Mouse (Mus musculus) layer of hippocampus, adult 9-11 months (tissue): ENCODE measurements at regions not wholly inside any gene's neighbourhood (a gene's known extent, or its start where the extent isn't known, plus 50 kb on each side); places are given as distances from the start of the nearest gene placed in this dataset.
A peak's percentile ranks its signal among the peaks of the same experiment; 100 is the strongest.
"Not testable (repeated sequence)": the region's sequence is repeated elsewhere in the genome, so short reads cannot be mapped to it uniquely, and the experiment has no call there.

Experiments
- DNase-seq: peaks from one replicate; pipeline ENCODE4 v3.0.0; 2022

GRCm38 (mm10) chr15:24588943-24589342 is 824.6 kb downstream of the Basp1 start:
- peak; percentile 44 for DNase-seq

GRCm38 (mm10) chr15:24566981-24567380 is 846.6 kb downstream of the Basp1 start:
- DNase-seq: peak; percentile 10

GRCm38 (mm10) chr15:24556806-24557205 is 856.8 kb downstream of the Basp1 start:
- no peak for DNase-seq

- peak; percentile 5 for DNase-seq
These were observed 863.5 kb downstream of the Basp1 start for GRCm38 (mm10) chr15:24550108-24550507.

DNA sequence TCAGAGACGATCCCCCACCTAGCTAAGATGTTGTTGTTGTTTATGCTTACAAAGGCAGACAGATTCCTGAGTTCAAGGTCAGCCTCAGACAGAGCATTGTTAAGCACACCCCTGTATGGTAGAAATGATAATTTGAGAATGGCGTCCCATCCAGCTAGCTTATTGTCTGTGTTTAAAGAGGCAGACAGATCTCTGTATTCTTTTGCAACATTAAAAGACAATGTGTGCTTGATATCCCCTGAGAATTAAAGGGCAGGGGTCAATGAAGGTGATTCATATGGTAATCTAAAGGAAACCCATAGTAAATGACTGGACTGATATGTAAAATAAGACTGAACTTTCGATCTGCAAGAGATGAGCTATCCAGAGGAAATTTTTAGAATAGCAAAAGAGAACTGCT is 883.5 kb downstream of the Basp1 start:
- no peak for DNase-seq

DNA sequence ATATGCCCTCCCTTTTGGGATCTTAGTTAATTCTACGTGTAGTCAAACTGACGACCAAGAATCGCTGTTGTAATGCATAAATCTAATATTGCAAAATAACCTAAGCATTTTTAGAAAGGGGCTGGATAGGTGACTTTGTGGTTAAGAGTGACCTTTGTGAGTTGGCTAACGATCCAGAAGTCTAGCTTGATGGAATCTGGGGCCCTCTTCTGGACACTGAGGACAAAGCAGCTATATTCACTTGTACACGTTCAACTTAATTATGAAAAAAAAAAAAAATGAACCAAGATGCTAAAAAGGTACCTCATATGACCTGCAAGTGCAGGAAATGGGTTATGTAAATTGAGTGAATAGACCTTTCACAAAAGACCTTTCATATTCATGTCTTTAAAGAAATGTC is 886.2 kb downstream of the Basp1 start:
- DNase-seq: no peak

DNA sequence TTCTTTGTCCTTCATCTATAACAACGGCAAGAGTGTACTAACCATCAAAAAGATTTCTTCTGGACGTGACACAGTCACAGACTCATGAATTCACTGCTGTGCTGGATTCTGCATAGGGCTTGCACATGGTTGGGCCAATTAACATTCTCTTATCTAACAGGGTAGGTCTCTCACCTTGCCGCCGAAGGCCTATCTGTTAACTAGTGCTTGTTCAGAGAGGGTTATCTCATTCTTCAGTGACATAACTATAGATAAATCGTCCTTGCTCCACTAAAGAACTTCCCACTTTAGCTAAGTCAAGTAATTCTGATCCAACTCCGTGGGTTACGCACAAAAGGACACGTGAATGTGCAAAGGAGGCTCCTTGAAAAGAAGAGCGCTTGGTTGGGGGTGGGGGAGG is 899.6 kb downstream of the Basp1 start:
- no peak for DNase-seq

DNA sequence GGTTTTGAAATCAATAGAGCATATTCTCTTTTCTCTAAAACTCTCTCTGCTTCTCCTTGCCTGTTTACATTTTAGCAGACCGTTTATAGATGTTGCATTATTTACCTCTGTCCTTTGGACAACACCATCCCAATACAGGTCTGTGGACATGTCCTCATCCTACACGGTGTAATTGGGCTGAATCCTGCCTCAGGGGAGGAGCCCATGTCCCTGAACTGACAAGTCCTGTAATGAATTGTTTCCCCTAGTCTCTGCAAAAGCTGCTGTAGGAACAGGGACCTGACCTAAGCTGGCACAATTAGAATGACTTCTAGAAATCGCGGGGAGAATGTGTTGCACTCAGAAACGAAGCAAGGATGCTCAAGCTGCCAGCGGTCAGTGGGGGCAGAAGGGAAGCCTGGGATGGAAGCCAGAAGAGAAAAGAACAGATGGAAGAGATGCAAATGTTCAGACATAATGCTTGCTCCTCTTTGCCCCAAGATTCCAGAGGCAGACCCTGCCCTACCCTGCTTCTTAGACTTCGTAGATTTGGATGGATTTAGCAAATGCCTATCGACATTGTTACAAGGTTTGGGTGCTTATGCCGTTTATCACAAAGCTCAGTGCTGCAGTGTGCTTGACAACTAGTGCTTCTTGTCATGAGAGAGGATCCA is 911.5 kb downstream of the Basp1 start:
- no peak for DNase-seq

- no peak for DNase-seq
These were observed 927.3 kb downstream of the Basp1 start for GRCm38 (mm10) chr15:24486235-24486634.

DNA sequence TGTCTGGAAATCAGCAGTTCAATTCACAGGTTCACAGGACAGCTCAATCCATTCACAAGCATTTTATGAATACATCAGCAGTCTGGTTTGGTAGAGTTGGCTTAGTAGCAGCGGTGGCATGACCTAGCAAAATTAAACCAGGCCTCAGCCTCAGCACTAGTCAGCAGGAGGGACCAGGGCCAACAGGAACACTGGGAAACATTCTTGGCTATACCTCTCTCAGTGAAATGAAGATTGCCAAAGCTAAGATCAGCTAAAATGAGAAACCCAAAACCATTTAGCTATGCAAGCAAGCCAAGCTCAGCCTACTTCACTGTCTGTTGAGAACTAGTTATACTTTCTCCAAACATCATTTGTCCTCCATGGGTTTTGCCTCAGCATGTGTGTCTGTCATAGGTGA is 945.3 kb downstream of the Basp1 start:
- no peak for DNase-seq

DNA sequence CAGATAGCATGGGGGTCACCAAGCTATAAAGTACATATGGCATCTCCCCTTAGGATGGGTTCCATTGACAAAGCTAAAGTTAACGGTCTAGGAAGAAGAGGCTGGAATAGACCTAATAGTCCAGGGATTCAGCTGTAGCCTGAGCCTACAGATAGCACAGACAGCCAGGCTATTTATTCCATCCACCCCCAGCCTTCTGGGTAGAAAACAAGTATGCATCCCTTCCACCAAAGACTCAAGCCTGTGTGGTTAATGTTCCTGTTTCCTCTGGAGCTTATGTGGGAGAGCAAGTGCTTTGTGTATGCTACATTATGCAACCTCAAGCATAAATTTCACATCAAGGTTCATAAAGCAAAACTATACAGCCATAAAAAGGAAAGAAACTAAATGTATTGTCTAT is 955.8 kb downstream of the Basp1 start:
- DNase-seq: no peak

DNA sequence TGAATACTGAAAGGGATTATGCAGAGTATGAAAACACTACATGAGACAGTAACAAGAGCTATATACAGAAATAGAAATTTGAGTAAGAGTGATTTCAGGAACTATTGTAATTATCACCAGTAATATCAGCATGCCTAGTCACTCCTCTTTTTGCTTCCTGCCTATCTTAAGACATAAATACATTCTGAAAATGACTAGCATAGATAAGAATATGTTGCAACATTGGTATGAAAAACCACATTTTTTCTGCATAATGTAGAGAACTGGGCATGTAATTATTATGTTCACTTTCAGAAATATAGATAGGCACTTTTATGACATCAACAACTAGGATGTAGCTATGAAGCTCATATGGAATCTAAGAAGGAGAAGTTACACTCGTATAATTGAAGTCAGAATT is 980.5 kb downstream of the Basp1 start:
- DNase-seq: no peak

GRCm38 (mm10) chr15:24429154-24429553 is 984.4 kb downstream of the Basp1 start:
- DNase-seq: no peak

GRCm38 (mm10) chr15:24422333-24422942 is 991.1 kb downstream of the Basp1 start:
- no peak for DNase-seq

DNA sequence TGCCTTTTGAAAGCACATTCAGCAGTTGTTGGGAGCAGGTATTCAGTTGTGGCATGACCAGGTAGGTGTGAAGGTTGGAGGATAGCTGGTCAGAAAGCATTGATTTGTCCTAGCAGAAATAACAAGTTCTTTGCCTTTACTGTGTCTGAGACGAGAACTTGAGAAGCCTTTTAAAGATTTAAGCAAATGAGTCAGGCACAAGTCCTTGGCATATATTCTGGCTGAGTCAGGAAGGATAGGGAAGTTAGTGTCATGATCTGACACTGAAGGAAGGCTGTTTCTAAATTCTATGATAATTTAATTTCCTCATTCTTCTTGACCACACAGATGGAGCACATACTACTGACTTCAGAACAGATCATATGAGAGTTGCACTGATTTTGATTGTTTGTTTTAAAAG is 993.8 kb downstream of the Basp1 start:
- no peak for DNase-seq

DNA sequence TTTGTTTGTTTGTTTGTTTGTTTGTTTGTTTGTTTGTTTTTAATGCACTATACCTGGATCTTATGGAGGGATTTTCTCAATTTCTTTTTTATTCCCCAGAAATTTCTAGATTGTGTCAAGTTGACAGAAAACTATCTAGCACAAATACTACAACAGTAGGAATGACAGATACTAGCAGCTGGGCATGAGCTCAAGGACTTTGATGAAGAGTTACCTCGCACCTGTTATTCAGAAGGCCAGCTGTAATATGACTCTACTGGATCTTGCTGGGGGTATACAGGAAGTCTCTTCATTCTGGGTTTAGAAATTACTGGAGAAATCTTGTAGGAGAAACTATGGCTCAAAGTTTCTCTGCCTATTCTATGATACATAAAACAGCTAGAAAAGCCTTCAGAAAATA is 994.4 kb downstream of the Basp1 start:
- no peak for DNase-seq

DNA sequence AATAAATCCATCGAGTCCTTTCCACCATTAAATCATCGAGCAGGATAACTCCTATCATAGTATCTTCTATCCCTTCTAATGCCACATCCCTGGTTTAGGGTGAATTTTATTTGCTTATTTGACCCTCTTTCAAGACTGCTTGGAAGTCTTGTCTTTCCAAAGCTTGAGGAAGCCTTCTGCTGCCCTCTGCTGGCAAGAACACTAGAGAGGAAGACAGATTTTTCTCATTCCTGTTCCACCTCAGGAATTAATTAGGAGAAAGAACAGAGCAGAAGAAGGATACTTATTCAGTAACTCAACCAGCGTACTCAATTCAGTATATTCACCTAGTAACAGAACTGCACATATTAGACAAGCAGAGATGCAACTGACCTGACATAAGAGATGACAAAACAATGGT is 1005.9 kb downstream of the Basp1 start:
- peak; percentile 25 for DNase-seq

- DNase-seq: no peak
These were observed 1008.3 kb downstream of the Basp1 start for GRCm38 (mm10) chr15:24405305-24405704.

GRCm38 (mm10) chr15:24400088-24400487 is 1013.5 kb downstream of the Basp1 start:
- DNase-seq: no peak

- DNase-seq: no peak
These were observed 1055.2 kb downstream of the Basp1 start for GRCm38 (mm10) chr15:24358398-24358797.

GRCm38 (mm10) chr15:24348975-24349560 is 1064.5 kb downstream of the Basp1 start:
- DNase-seq: no peak

- not testable (repeated sequence) for DNase-seq
These were observed 1077.7 kb downstream of the Basp1 start for GRCm38 (mm10) chr15:24335876-24336275.

- DNase-seq: not testable (repeated sequence)
These were observed 1110.4 kb downstream of the Basp1 start for GRCm38 (mm10) chr15:24303123-24303522.

GRCm38 (mm10) chr15:24297236-24297635 is 1116.3 kb downstream of the Basp1 start:
- no peak for DNase-seq

GRCm38 (mm10) chr15:24296798-24297197 is 1116.8 kb downstream of the Basp1 start:
- no peak for DNase-seq
